Mouse (Mus musculus) megakaryocyte, embryonic 14.5 days (primary cell): ENCODE measurements around the gene Hfe2.

Experiments used
- FLI1 ChIP-seq: IDR thresholded peaks from 2 replicates; pipeline ENCODE4 v1.6.1; 2012; ENCODE audit warnings: low read length, inconsistent platforms, mixed read lengths
- GATA1 ChIP-seq: IDR thresholded peaks from 3 replicates; pipeline ENCODE4 v1.6.1; 2012; ENCODE audit warnings: mixed read lengths, low read length, inconsistent platforms, borderline replicate concordance

GRCm38 (mm10) chr3:96558159-96558558, 33.2 kb downstream of the Hfe2 start:
- TF ChIP-seq GATA1: no peak
- no peak for TF ChIP-seq FLI1
